Mouse (Mus musculus) spleen, postnatal 10 days (tissue): Measurements from ENCODE around the gene Chchd10.
A peak's percentile ranks its signal among the peaks of the same experiment; 100 is the strongest.

Experiments
- DNase-seq, 2 experiments: peaks; one replicate each; pipeline ENCODE4 v3.0.0; 2021 to 2022; ENCODE audit warnings: low spot score in 2 of 2

Chchd10 gene

DNA sequence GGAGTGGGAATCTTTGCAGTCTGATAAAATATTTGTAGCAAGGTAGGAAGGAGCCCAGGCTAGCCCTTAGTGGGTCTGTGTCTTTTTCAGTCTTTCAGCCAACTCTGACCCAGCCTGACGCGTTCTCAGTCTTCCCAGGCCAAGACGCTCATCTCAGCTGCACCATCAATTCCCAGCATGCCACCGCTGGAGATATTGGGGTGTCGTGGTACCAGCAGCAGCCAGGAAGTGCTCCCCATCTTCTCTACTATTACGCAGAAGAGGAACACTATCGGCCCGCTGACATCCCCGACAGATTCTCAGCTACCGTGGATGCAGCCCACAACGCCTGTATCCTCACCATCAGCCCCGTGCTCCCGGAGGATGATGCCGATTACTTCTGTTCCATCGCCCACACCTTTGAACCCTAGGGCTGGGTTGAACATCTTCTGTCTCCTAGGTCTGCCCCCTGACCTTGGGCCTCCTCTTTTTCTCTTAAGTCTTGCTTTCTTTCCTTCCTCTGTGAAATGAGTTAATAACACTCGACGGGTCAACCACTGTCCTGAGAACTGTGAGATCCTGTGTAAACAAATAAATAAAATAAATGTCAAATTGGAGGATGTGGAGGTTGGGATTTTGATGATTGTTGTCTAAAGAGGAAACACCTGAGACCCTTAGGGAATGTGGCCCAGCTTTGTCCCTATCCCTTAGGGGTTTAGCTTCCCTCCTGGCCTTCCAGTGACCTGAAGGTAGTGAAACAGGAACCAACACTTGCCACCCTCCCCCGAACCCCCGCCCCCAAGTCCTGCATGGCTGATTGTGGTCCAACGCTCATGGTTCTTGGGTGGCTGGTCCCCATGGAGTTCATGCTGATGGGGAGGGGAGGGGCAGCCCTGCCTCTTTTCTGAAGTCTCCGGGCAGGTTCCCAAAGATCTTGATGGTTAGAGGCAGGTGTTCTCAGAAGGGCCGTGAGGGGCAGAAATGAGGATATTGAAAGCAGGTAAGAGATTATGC lies 16.4 kb downstream of the Chchd10 start:
- DNase-seq: peak in 1 of 2 experiments; percentile 66

- DNase-seq: peak in 1 of 2 experiments; percentile 58
Observed at GRCm38 (mm10) chr10:75950791-75951210, 17.9 kb downstream of the Chchd10 start.

GRCm38 (mm10) chr10:75951424-75952050 lies 18.6 kb downstream of the Chchd10 start:
- DNase-seq: peak in 1 of 2 experiments; percentile 61

DNA sequence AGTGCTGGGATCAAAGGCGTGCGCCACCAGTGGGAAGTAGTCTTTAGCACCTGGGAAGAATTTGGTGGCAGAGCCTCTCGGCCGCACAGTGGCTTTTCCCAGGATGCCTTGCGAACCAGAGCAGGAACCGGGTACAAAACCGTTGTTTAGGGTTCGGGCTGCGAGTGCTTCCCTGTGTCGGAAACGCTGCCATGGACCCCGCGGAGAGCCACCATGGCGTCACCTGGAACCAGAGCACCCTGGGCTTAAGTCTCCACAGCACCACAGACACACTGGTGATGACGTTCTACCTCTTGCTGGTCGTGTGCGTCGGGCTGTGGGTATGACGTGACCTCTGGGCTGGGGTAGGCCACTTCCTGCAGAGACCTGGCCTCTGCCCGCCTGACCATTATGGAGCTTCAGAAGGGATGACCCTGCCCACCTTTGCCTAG lies 21.5 kb downstream of the Chchd10 start, which contains the start of gene Gm5134:
Gene Gm5134, plus strand, starts transcription at position 134 of the 431 bp plus-strand sequence.
- DNase-seq: no peak

DNA sequence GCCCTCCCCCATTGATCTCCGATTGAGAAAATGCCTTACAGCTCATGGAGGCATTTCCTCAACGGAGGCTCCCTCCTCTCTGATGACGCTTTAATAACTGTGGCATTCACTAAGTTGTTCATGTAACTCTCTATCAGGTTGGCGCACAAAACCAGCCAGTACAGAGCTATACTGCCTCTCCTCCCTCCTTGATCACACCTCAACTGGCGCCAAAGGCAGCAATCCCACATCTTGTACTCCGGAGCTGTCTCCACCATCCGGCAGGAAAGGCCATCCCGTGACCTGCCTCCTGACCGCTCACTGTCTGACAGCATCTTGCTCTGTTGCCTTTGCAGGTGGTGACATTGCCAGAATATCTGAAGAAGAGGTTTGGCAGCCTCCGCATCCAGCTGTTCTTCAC lies 40.9 kb downstream of the Chchd10 start:
- no peak for DNase-seq

DNA sequence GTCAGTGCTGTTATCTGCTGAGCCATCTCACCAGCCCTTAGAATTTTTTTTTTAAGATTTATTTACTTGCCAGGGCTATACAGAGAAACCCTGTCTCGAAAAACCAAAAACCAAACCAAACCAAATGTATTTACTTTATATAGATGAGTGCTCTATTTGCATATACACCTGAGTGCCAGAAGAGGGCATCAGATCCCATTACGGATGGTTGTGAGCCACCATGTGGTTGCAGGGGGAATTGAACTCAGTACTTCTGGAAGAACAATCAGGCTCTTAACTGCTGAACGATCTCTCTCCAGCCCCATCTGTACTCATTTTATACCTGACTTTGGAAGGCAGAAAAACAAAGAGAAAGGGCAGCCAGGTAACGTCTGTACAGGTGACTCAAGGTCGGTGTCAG lies 42.3 kb downstream of the Chchd10 start:
- peak in 1 of 2 experiments; percentile 48 for DNase-seq

DNA sequence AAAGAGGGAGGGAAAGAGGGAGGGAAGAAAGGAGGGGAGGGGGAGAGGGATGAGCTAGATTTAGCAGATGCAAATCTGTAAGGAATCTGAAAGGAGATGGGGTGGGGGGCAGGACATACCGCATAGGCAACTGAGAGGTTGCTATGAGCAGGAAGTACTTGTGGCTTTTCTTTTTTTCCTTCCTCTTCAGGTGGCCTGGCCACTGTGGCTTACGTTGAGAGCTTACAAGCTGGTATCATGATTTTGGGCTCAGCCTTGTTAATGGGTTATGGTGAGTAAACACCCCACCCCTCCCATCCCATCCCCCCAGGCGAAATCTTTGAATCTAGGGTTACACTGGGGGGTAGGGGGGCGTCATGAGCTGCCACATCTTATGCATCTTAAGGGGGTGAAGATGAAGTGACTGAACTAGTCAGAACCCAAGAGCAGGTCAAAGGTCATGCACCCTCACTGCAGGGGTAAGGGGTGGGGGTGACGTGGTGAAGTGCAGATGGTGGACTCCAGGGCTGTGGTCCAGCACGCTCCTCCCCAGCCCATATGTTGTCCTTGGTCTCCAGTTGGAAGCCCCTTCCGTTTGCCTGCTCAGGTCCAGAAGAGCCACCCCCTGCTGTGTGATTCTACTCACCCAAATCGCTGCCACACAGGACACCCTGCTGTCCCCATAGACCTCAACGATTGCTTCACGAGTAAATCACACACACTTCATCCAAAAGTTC lies 45.3 kb downstream of the Chchd10 start:
- no peak for DNase-seq

- DNase-seq: no peak
Observed at GRCm38 (mm10) chr10:75978835-75979157, 45.9 kb downstream of the Chchd10 start.

- no peak for DNase-seq
Observed at GRCm38 (mm10) chr10:75979432-75979831, 46.5 kb downstream of the Chchd10 start.
